In genomic region chr7:65902471-65903180, GRCm38 (mm10) we compare ENCODE assay signal across 8 mouse cellular contexts. TPM values are rescaled to one million over a fixed set of nuclear protein-coding genes. Genes with fewer than 3 reads are reported as not detected.
A peak's percentile ranks its signal among the peaks of the same experiment; 100 is the strongest.
DNase-seq lines count a peak whose midpoint lies in the region; ATAC-seq and TF ChIP-seq lines count a peak whose summit lies in the region.

No protein-coding gene starts in this region.

- H3K9ac ChIP-seq in liver, embryonic 15.5 days = no peak overlapping the region

- WGBS in liver, embryonic 15.5 days (ENCODE audit: insufficient replicate concordance) = 43% methylated on average over 13 of the region's 13 CpGs

- peak; percentile 23 for DNase-seq in urinary bladder, adult 2 months (ENCODE audit: low spot score)
- DNase-seq in urinary bladder, postnatal 10 days (ENCODE audit: low spot score) = no peak
- peak; percentile 26 to 60 for DNase-seq in frontal cortex, adult 2 months (ENCODE audit: extremely low spot score in 1 of 2, low spot score in 1 of 2)
- peak; percentile 81 for DNase-seq in heart, postnatal 25 days (ENCODE audit: low spot score)
- peak; percentile 10 to 25 for DNase-seq in layer of hippocampus, adult 2 months (ENCODE audit: low spot score in 2 of 2)
- DNase-seq in ovary, postnatal 36 days (ENCODE audit: low spot score) = peak; percentile 80

- peaks cover 11% of the 10 kb centered on the region for H3K4me1 ChIP-seq in liver, embryonic 15.5 days (replicated peaks)

- intact Hi-C loops in heart, postnatal 25 days (cut with DNase I) = loop anchor here (5.0 kb wide), 1 partner anchor 40 kb away; the partner anchor contains the start of gene Pcsk6

- no peaks in the 10 kb centered on the region for H3K27me3 ChIP-seq in liver, embryonic 15.5 days

- ATAC-seq in liver, embryonic 15.5 days (ENCODE audit: insufficient read depth) = peak; percentile 63
- no peak for ATAC-seq in megakaryocyte, adult 5-6 weeks (ENCODE audit: poor library complexity, severe bottlenecking)

- H3K27ac ChIP-seq in layer of hippocampus, adult 2 months = peak overlapping the region; percentile 81
- no peak overlapping the region for H3K27ac ChIP-seq in liver, embryonic 15.5 days (replicated peaks)

- H3K4me3 ChIP-seq in layer of hippocampus, adult 2 months = no peak overlapping the region; the same call in 1 of the 2 replicates
- H3K4me3 ChIP-seq in liver, embryonic 15.5 days (replicated peaks) = no peak overlapping the region

- H3K9me3 ChIP-seq in liver, embryonic 15.5 days (replicated peaks) = no peaks in the 10 kb centered on the region

- no peak overlapping the region for H3K4me2 ChIP-seq in liver, embryonic 15.5 days

- TF ChIP-seq CTCF in layer of hippocampus, adult 2 months (conservative IDR thresholded peaks at IDR 0.05) = no peak

- no peaks in the 10 kb centered on the region for H3K36me3 ChIP-seq in liver, embryonic 15.5 days (replicated peaks)

RNA-seq across cellular contexts. Expression of gene Pcsk6, which starts 41.1 kb away (rescaled TPM):
- 5.7 and 6.5 TPM in 2 replicates for polyA plus RNA-seq in urinary bladder, adult 2 months (2012; rRNA removed)
- polyA plus RNA-seq in frontal cortex, adult 2 months (2012; rRNA removed) = 13.7 and 16.8 TPM in 2 replicates
- 10 to 100 TPM; 45.7 to 56.1 TPM for total RNA-seq in heart, postnatal 25 days (2021)
- 10 to 100 TPM; 16.4 to 17.1 TPM for total RNA-seq in layer of hippocampus, adult 2 months (2021)
- 0.94 and 2.0 TPM in 2 replicates for polyA plus RNA-seq in liver, embryonic 15.5 days (2015; fragmentation: Nextera tagmentation; extraction: Ambion mirVana)
- not detected in 2 replicates for total RNA-seq in megakaryocyte, adult 5-6 weeks (2015)
- not detected in 2 replicates for total RNA-seq in megakaryocyte, adult 5-6 weeks (2017)

Comparison
In these comparisons a context has a peak if more than half of its experiments do, and no peak if none do; other contexts are left out.
1. RNA of gene Pcsk6, which starts 41.1 kb away (total RNA-seq): 45.7 to 56.1 TPM in heart, postnatal 25 days and 16.4 to 17.1 TPM in layer of hippocampus, adult 2 months; not detected in megakaryocyte, adult 5-6 weeks; every median in the first group is over 10 times any median in the second.